Mouse (Mus musculus) thymus, adult 2 months (tissue): ENCODE measurements around the gene Mrps23. TPM values are rescaled to one million over a fixed set of nuclear protein-coding genes. Genes with fewer than 3 reads are reported as not detected.

Experiments used
- DNase-seq: peaks from one replicate; pipeline ENCODE4 v3.0.0; 2021
- H3K27ac ChIP-seq: fragments of 200-500 bp; 2 replicates; pipeline ENCODE4 v1.5.1; 2012; ENCODE audit warnings: low read length, control low read depth; ENCODE audit not compliant: control insufficient read depth, insufficient read depth
- H3K27me3 ChIP-seq: fragments of 200-500 bp; 2 replicates; pipeline ENCODE4 v1.6.1; 2012; ENCODE audit warnings: mild to moderate bottlenecking, low read length, moderate library complexity, mixed read lengths; ENCODE audit not compliant: control insufficient read depth, insufficient read depth
- H3K36me3 ChIP-seq: fragments of 200-500 bp; 2 replicates; pipeline ENCODE4 v1.6.1; 2012; ENCODE audit warnings: mild to moderate bottlenecking, low read length, moderate library complexity; ENCODE audit not compliant: control insufficient read depth, insufficient read depth
- H3K4me1 ChIP-seq: fragments of 200-500 bp; replicated peaks from 2 replicates; pipeline ENCODE4 v1.6.1; 2012; ENCODE audit warnings: low read length; ENCODE audit not compliant: control insufficient read depth, insufficient read depth
- H3K4me3 ChIP-seq: fragments of 200-500 bp; 2 replicates; pipeline ENCODE4 v1.5.1; 2012; ENCODE audit warnings: mild to moderate bottlenecking, low read length, control low read depth, moderate library complexity; ENCODE audit not compliant: control insufficient read depth, insufficient read depth
- CTCF ChIP-seq: fragments of 200-500 bp; IDR thresholded peaks from 2 replicates; pipeline ENCODE4 v1.5.1; 2012; ENCODE audit warnings: mild to moderate bottlenecking, control low read depth, low read length, moderate library complexity, borderline replicate concordance; ENCODE audit not compliant: control insufficient read depth, poor library complexity, insufficient read depth; ENCODE audit errors: extremely low read depth
- POLR2A ChIP-seq: fragments of 200-500 bp; IDR thresholded peaks from 2 replicates; pipeline ENCODE4 v1.6.1; 2012; ENCODE audit warnings: mild to moderate bottlenecking, low read length, control low read depth, moderate library complexity; ENCODE audit not compliant: control insufficient read depth, poor library complexity, insufficient read depth; ENCODE audit errors: extremely low read depth
- WGBS: fragments of 180-500 bp; shearing (Covaris S2); methylation state at CpG from one replicate; pipeline ENCODE4 v1.1.7; 2018; 5-methylcytosine and 5-hydroxymethylcytosine counted together
- polyA plus RNA-seq: library from polyadenylated mRNA; depleted of rRNA; stranded (reverse); fragments of >200 nt; gene quantifications from 2 replicates; pipeline ENCODE4 v1.2.3, GENCODE M21; 2012

Mrps23 gene
- polyA plus RNA-seq, 1 experiment = 47.6 TPM

DNA sequence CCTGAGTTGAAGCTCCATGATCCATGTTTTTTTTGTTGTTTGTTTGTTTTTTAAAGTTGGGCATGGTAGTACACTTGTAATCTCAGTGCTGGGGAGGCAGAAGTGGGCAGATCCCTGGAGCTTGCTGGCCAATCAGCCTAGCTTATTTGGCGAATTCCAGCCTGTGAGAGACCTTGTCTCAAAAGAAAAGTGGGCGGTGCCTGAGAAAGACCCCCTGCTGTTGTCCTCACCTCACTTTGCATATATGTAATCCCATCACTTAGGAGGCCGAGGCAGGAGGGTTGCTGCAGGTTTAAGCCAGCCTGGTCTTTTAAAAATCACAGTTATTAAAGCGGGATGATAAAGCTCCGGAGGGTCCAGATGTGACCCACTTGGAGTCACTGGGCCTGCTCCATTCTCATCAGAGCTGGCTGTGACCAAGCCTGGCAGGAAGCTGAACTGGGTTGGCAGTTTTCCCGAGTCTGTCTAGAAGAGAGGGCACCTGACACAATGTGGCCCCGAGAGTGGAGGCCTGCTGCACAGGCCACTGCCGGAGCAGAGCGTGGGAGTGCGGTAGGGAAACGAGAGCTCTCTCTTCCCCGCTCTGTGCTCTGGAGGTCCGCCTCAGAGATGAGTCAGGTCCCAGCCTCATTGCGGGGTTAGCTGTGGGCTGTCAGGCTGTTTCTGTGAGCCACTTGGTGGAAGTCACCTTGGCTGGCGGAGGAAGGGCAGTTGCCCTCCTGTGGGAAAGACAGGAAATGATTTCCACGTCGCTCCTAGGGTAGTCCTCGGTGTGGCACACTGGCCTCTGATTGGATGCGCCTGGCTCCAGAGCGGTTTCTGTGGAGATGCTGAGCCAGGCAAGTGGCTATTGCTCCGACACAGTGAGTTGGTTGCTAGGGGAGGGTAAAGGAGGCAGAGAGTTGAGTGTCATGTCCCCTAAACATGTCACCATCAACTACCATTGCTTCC, 11.0 kb downstream of the Mrps23 start:
- Histone ChIP-seq H3K27me3 (no peaks in the 10 kb centered on the region), H3K27ac (no peak overlapping the region), H3K36me3 (peaks cover 13% of the 10 kb centered on the region), H3K4me1 (peaks cover 10% of the 10 kb centered on the region), H3K4me3 (no peak overlapping the region)
- WGBS = 42% methylated on average over 21 of the region's 21 CpGs
- no peak for TF ChIP-seq CTCF
- no peak for TF ChIP-seq POLR2A
- DNase-seq = no peak

DNA sequence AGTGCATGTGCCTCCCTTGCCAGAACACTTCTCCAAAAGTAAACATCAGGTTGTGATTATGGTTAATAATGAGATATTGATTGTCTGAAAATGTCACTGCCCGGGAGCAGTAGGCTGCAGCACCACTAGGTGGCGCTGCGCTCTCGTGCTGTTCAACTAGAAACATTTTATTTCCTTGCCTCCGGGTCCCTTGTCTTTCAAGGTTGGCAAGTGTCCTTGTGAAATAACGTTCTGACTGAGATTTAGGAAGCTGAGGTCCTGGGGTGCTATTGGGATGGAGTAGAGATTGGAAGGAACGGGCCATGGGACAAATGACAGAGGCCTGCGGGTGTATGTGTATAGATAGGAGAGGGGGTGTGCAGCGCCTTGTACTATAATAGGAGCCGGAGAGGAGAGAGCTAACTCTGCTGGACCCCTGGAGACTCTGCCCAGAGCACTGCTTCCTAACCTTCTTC, 12.1 kb downstream of the Mrps23 start:
- TF ChIP-seq POLR2A = no peak
- peak; percentile 91; the same call in 1 of the 2 replicates for TF ChIP-seq CTCF
- Histone ChIP-seq H3K27ac (no peak overlapping the region), H3K36me3 (peaks cover 2% of the 10 kb centered on the region), H3K27me3 (no peaks in the 10 kb centered on the region), H3K4me3 (no peak overlapping the region), H3K4me1 (peaks cover 10% of the 10 kb centered on the region)
- peak; percentile 33 for DNase-seq
- 31% methylated on average over 10 of the region's 10 CpGs for WGBS

DNA sequence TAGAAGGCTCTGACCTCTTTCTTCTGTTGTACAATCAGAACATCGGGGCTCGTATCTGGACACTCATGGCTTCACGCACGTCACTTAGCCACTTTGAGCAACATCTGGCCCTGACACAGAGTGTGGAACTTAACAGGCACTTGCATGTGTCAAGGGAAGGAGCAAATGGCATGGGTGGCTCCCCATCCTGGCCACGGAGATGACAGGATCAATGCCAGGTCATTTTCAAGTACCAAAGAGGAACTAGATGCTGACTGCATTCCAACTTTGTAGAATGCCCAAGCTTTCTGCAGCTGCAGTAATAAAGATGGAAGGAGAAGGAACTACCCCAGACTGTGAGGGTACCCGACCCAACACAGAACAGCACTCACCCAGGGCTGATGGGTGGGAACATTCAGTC, 14.0 kb downstream of the Mrps23 start:
- DNase-seq = no peak
- whole genome bisulfite sequencing = 78% methylated on average over 6 of the region's 6 CpGs
- TF ChIP-seq POLR2A = no peak
- no peaks in the 10 kb centered on the region for H3K27me3 ChIP-seq
- no peak overlapping the region for H3K4me3 ChIP-seq
- peaks cover 10% of the 10 kb centered on the region for H3K4me1 ChIP-seq
- H3K27ac ChIP-seq = no peak overlapping the region
- H3K36me3 ChIP-seq = no peaks in the 10 kb centered on the region

DNA sequence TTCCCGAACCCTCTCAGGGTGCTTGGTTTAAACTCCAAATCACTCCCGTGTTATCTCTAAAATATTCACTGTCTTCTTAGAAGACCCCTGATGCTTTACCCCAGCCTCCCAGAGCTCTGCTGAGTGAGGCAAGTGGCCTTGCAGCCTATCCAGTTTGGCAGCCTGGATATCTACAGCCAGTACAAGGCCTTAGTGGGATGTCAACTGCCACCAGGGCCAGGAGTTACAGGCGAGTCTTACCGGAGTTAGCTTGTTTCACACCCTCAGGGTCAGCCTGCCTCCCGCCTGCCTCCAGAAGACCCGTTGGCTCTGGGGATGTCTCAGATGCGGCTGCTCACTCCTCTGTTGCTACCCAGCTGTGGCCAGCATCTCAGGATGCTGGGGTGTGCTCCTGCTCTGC, 14.4 kb downstream of the Mrps23 start:
- Histone ChIP-seq H3K27ac (no peak overlapping the region), H3K4me3 (no peak overlapping the region), H3K4me1 (peaks cover 10% of the 10 kb centered on the region), H3K36me3 (no peaks in the 10 kb centered on the region), H3K27me3 (no peaks in the 10 kb centered on the region)
- 93% methylated on average over 7 of the region's 7 CpGs for WGBS
- TF ChIP-seq CTCF (no peak), POLR2A (no peak)
- DNase-seq = no peak

DNA sequence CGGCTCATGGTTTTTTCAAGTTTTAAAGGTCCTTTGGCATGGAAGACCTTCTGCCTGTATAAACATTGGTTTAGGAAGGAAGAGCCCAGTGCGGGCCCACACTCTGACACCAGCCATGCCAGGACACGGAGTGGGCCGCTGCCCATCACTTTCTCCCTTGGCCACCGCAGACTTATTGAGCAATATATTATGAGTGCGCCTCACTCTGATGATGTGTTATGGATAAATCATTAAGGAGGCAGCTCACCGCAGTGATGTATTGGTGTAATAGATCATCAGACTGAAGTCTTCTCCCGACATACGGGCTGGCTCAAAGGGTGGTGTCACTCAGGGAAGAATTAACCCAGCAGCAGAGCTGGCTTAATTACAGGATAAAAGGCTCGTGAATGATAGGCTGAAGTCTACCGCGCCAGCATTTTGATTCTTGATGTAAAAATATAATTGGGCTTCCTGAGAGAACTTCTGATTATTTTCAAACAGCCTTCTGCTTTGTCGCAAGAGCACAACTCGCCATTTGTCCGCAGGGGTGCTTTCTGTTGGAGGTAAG, 17.8 kb downstream of the Mrps23 start:
- DNase-seq = no peak
- TF ChIP-seq POLR2A (no peak), CTCF (no peak)
- Histone ChIP-seq H3K27ac (no peak overlapping the region), H3K36me3 (no peaks in the 10 kb centered on the region), H3K4me1 (no peaks in the 10 kb centered on the region), H3K4me3 (no peak overlapping the region), H3K27me3 (no peaks in the 10 kb centered on the region)
- 97% methylated on average over 15 of the region's 15 CpGs for WGBS

DNA sequence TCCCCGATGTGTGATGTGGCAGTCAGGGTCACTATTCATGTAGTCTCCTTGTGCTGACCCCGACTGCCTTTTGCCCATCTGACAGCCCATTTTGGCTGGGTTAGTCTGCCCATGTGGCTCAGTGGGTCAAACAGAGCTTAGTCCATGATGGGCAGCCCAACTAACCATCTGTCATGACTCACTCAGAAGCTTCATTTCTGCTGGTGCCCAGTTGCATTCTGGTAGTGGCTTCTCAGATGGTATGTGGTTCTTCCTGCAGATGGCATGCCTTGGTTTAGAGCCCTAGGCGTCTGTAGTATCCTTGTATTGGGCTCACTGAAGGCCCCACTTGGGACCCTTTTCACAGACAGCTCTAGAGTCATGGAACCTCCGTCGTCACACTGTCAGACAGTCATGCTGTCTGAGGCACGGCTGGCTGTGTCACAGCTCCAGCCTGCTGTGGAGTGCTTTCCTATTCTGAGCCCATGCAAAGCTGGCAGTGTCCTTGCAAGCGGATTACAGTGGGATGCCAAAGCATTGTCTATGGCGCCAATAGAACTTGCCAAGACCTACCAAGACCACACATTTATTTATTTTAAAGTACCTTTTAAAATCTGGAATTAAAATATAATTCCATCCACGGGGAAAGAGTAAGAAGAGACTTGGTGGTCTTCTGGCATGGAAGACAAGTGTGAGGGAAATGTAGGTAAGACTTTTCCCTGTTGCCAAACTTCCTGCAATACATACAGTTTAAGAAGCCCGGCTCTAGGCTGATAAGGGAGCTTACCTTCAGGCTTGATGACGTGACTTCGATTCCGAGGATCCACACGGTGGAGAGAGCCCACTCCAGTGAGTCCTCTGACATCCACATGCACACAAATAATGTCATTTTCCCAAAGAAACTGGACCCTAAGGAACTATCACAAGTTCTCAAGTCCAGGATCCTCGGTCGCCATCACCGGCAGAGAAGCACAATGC, 23.1 kb downstream of the Mrps23 start:
- 95% methylated on average over 17 of the region's 17 CpGs for whole genome bisulfite sequencing
- no peak for DNase-seq
- H3K4me3 ChIP-seq = no peak overlapping the region

More for the DNA sequence above, 23.1 kb downstream of the Mrps23 start:
- TF ChIP-seq POLR2A (no peak), CTCF (no peak)
- Histone ChIP-seq H3K27me3 (no peaks in the 10 kb centered on the region), H3K27ac (no peak overlapping the region), H3K36me3 (no peaks in the 10 kb centered on the region), H3K4me1 (peaks cover 8% of the 10 kb centered on the region; the same call in 1 of the 2 replicates)
